Mouse (Mus musculus): Measurements from ENCODE around the gene Gm21256.
"Not testable (repeated sequence)": the region's sequence is repeated elsewhere in the genome, so short reads cannot be mapped to it uniquely, and the experiment has no call there.

Gene Gm21256

GRCm38 (mm10) chrY:47450660-47451059 lies at the start of gene Gm21256:
Gm21256 (plus strand) TSS chrY:47450960.
- DNase-seq = not testable (repeated sequence)
